Mouse (Mus musculus): ENCODE results near the gene Gm10972. TPM values are rescaled to one million over a fixed set of nuclear protein-coding genes. Genes with fewer than 3 reads are reported as not detected.
"Not testable (repeated sequence)": the region's sequence is repeated elsewhere in the genome, so short reads cannot be mapped to it uniquely, and the experiment has no call there.

Gene Gm10972
- polyA plus RNA-seq, 1 experiment: not detected

DNA sequence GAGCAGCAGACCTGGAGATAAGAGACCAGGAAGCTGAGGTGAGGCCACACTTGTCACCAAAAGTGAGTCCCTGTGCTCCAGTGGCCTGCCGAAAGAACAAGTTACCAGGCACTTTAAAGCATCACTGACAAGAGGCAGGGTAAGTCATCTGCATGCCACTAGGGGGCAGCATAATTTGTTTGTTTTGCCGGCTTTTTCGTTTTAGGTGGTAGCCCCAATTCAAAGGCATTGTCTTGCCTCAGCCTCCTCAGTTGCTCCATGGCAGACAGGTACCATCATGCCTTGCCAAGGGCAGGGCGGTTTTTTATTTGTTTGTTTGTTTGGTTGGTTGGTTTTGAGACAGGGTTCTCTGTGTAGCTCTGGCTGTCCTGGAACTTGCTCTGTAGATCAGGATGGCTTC lies 26.2 kb upstream of the Gm10972 start:
- Histone ChIP-seq H3K4me1 (ENCODE audit: control insufficient read depth, insufficient read depth, low read length) (no peaks in the 10 kb centered on the region), H3K27ac (ENCODE audit: insufficient read depth, low read length) (no peak overlapping the region), H3K4me3 (ENCODE audit: insufficient read depth, low read length) (no peak overlapping the region)
- TF ChIP-seq CTCF (IDR thresholded peaks at IDR 0.05; ENCODE audit: extremely low read depth, insufficient read depth, low read length): peak; percentile 56
- no peak for TF ChIP-seq POLR2A (IDR thresholded peaks at IDR 0.05; ENCODE audit: extremely low read depth, insufficient read depth, low read length)

DNA sequence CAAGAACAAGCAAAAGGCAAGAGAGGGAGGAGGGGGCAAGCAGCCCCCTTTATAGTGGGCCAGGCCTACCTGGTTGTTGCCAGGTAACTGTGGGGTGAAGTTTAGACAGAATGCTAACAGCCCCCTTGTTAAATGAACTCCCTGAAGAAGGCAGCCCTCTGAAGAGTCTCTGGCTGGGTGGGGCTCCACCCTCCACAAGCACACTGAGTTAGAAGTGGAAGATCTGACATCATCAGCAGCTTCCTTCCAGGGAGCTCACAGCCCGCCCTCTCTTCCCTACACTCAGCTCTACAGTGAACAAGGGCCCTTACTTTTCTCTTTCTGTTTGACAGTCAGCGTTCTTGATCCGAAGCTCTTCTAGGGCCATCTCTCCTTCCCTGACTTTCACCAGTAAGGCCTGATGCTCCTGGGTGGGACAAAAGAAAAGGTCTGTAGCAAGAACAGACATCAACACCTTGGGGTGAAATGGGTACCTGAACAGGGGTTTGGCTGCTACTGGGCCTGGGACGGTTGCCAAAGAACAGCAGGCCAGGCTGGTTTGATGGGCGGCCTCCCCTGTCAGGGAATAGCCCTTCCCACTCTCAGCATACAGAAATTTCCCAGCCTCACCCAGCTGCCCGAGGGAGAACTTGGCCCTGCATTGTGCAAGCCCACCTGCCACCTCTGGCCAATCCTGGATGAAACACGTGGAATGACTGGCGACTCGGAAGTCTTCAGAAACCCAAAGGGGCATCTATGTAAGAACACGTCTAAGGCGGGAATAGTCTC lies 21.0 kb upstream of the Gm10972 start:
- H3K27ac ChIP-seq (ENCODE audit: insufficient read depth, low read length): no peak overlapping the region
- no peak overlapping the region for H3K4me3 ChIP-seq (ENCODE audit: insufficient read depth, low read length)
- TF ChIP-seq CTCF (IDR thresholded peaks at IDR 0.05; ENCODE audit: extremely low read depth, insufficient read depth, low read length) (no peak), POLR2A (IDR thresholded peaks at IDR 0.05; ENCODE audit: extremely low read depth, insufficient read depth, low read length) (no peak)
- H3K4me1 ChIP-seq (ENCODE audit: control insufficient read depth, insufficient read depth, low read length): no peaks in the 10 kb centered on the region

DNA sequence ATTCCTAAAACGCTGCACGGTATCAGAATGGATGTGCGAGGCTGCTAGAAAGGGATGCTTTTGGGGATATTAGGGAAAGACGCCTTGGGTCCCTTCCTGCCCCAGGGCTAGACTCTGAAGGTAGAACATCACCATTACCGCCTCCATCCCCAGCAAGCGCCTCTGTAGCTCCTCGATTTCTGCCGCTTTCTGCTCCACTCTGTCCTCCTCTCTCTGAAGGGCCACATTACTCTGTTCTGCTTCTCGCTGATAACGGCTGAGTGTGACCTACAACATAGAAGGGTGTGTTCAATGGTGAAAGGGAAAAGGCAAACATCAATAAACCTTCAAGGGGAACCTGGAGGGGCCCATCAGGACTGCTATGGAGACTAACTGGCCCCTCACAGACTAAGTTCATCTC lies 20.4 kb upstream of the Gm10972 start:
- TF ChIP-seq POLR2A (IDR thresholded peaks at IDR 0.05; ENCODE audit: extremely low read depth, insufficient read depth, low read length) (no peak), CTCF (IDR thresholded peaks at IDR 0.05; ENCODE audit: extremely low read depth, insufficient read depth, low read length) (no peak)
- Histone ChIP-seq H3K4me1 (ENCODE audit: control insufficient read depth, insufficient read depth, low read length) (no peaks in the 10 kb centered on the region), H3K4me3 (ENCODE audit: insufficient read depth, low read length) (no peak overlapping the region), H3K27ac (ENCODE audit: insufficient read depth, low read length) (no peak overlapping the region)

DNA sequence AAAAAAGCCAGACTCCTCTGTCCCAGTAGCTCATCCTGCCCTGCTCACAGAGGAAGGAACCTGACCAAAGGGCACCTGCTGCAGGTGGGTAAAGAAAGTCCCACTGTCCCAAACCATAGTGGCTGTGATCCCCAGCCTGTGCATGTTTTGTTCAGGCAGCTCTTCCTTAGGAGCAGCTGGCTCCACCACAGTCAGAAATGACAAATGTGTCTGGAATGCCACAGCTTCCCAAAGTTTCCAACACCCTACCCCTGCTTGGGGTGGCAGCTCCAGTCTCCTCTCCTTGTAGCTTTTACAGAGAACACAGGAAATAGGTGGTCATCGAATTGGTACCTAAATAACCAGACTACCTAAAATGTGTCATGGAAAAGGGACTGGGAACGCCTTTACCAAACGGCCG lies 18.6 kb upstream of the Gm10972 start:
- Histone ChIP-seq H3K4me3 (ENCODE audit: insufficient read depth, low read length) (no peak overlapping the region), H3K27ac (ENCODE audit: insufficient read depth, low read length) (no peak overlapping the region), H3K4me1 (ENCODE audit: control insufficient read depth, insufficient read depth, low read length) (no peaks in the 10 kb centered on the region)
- TF ChIP-seq CTCF (IDR thresholded peaks at IDR 0.05; ENCODE audit: extremely low read depth, insufficient read depth, low read length) (no peak), POLR2A (IDR thresholded peaks at IDR 0.05; ENCODE audit: extremely low read depth, insufficient read depth, low read length) (no peak)

DNA sequence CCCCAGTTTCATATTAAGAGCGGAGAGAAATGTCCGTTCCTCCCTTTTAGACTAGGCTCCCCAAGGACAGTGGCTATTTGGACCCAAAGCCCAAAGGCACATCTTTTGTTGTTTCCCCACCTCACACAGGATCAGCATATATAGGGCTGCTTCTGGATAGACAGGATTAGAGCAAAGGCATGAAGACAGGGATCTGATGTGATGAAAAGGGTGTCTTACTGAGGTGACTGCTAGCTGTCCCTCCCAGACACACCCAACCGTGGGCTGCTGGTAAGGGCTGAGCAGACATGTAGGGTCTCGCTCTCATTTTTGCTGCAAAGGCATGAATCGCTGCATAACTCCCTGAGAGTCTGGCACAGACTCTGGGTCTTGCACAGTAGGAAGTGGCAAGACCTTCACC lies 14.2 kb upstream of the Gm10972 start:
- H3K27ac ChIP-seq (ENCODE audit: insufficient read depth, low read length): no peak overlapping the region
- H3K4me3 ChIP-seq (ENCODE audit: insufficient read depth, low read length): no peak overlapping the region
- TF ChIP-seq CTCF (IDR thresholded peaks at IDR 0.05; ENCODE audit: extremely low read depth, insufficient read depth, low read length): no peak
- no peak for TF ChIP-seq POLR2A (IDR thresholded peaks at IDR 0.05; ENCODE audit: extremely low read depth, insufficient read depth, low read length)
- no peaks in the 10 kb centered on the region for H3K4me1 ChIP-seq (ENCODE audit: control insufficient read depth, insufficient read depth, low read length)

DNA sequence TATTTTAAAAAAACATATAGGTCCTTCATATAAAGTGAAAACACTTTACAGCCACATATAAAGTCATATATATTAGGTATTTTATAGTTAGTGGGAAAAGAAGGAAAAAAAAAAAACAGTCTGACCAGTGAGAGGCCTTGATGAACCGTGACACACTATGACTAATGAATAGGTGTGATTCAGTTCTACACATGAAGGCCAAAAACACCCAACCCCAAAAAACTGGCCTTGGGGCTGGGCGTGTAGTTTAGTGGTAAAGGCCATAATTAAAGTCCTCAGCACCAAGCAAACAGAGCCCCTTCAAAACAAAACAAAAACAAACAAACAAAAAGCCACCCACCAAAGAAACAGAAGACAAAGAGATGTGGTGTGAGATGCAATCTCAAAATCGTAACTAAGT lies 13.0 kb upstream of the Gm10972 start:
- Histone ChIP-seq H3K4me3 (ENCODE audit: insufficient read depth, low read length) (no peak overlapping the region), H3K27ac (ENCODE audit: insufficient read depth, low read length) (no peak overlapping the region), H3K4me1 (ENCODE audit: control insufficient read depth, insufficient read depth, low read length) (no peaks in the 10 kb centered on the region)
- TF ChIP-seq POLR2A (IDR thresholded peaks at IDR 0.05; ENCODE audit: extremely low read depth, insufficient read depth, low read length) (no peak), CTCF (IDR thresholded peaks at IDR 0.05; ENCODE audit: extremely low read depth, insufficient read depth, low read length) (no peak)

DNA sequence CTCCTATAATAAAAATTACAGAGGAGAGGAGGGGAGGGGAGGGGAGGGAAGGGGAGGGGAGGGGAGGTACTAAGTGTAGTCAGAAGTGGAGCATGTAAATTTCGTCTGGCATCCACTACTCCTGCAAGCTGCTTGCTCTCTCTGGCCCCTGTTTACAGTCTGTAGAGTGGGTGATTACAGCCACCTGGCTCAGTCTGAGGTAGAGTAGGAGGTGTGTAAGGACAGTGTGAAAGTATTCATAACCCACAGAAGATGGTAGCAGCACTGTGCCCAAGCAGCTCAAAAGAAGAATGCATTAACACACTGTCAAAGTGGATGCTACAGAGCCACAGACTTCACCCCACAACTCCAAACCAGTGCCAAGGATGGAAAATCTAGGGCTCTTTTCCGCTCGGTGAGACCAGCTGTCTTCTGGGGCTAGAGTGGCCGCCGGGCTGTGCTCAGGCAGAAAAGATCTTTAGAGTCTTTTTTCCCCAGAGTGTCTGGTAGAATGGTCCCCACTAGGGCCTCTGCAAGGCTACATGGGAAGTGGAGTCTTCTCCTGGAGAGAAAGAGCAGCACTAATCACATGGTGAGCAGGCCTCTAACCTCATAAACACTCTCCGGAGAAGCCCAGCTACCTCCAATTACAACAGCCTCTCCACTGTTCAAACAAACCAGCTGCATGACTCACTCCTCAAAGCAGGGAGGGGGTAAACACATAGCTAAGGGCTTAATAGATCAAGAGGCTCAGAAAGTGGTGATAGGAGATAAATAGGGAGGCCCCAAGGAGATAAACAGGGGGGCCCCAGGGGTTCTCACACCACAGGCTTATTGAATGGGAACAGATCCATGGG lies 6.1 kb downstream of the Gm10972 start:
- H3K27ac ChIP-seq (ENCODE audit: insufficient read depth, low read length): no peak overlapping the region
- TF ChIP-seq POLR2A (IDR thresholded peaks at IDR 0.05; ENCODE audit: extremely low read depth, insufficient read depth, low read length): no peak
- TF ChIP-seq CTCF (IDR thresholded peaks at IDR 0.05; ENCODE audit: extremely low read depth, insufficient read depth, low read length): no peak
- no peak overlapping the region for H3K4me3 ChIP-seq (ENCODE audit: insufficient read depth, low read length)
- no peaks in the 10 kb centered on the region for H3K4me1 ChIP-seq (ENCODE audit: control insufficient read depth, insufficient read depth, low read length)

DNA sequence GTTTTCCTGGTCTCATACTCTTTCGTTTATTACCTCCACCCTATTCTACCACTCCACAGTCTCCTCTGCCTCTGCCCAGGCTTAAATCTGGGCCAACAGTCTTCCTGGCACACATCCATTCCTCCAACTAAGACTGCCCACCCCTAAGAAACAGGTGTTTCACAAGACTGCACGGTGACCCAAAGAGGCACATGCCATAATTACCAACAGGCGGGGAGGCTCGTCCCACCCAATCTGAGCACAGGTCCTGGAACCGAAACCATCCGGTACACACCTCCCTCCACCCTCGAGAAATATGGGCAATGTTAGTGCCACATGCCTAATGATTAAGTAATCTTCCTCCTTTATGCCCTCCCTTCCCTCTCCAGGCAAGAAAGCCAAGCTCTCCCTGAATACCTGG lies 7.5 kb downstream of the Gm10972 start:
- H3K4me1 ChIP-seq (ENCODE audit: control insufficient read depth, insufficient read depth, low read length): no peaks in the 10 kb centered on the region
- no peak overlapping the region for H3K27ac ChIP-seq (ENCODE audit: insufficient read depth, low read length)
- TF ChIP-seq CTCF (IDR thresholded peaks at IDR 0.05; ENCODE audit: extremely low read depth, insufficient read depth, low read length) (no peak), POLR2A (IDR thresholded peaks at IDR 0.05; ENCODE audit: extremely low read depth, insufficient read depth, low read length) (no peak)
- no peak overlapping the region for H3K4me3 ChIP-seq (ENCODE audit: insufficient read depth, low read length)

DNA sequence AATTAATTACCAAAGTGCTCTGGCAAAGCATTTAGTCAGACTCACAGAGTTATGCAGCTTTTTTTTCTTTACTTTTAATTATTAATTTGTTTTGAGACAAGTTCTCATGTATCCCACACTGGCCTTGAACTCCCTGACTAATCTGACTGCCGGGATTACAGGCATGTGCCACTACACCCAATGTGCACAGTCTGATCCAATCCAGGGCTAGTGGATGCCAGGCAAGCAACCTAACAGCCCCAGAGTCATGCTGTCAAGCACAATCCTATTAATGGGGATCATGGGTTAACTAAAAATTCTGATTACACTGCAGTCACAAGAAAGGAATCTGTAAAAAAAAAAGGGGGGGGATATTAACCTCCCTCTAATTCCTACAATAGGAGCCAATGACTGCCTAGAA lies 11.1 kb downstream of the Gm10972 start:
- not testable (repeated sequence) for H3K4me3 ChIP-seq (ENCODE audit: insufficient read depth, low read length); H3K27ac ChIP-seq (ENCODE audit: insufficient read depth, low read length); H3K4me1 ChIP-seq (ENCODE audit: control insufficient read depth, insufficient read depth, low read length)

DNA sequence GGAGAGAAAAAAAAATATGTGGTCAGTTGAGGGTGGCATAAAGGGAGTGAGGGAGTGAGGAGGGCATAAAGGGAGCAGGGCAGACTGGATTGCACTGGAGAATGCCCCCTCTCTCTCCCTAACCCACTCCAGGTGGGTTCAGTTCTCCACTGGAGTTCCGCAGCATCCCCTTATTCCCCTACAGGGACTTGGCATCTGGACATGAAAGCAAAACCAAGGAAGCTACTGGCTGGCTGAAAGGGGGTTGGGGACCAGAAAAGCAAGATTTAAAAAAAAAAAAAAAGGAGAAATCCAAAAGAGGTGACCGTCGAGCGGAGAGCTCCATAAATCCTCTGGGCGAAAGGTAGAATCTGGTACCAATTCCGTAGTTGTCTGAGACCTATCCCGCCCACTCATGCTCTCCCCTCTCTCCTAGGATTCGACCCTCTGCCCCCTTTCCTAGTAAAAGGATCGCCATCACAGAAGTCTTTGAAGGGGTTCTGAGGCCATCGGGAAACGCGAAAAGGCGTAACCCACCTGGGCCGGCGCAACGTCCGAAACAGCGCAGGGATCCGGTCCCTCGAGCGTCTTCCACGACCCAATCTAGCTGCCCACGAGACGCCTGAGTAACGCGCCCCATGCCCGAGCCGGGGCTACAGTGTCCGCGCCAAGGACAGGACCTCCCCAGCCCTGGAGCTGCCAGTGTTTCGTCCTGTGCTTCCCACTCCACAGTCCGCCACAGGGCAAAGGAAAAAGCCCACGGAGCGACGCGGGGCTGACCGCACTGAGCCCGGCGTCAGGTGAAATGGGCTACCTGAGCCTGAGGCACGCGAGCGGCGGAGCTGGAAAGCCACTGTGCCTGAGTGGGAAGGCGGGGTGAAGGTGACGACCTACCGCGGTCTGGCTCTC lies 15.2 kb downstream of the Gm10972 start:
- 0 out of 2 replicates have a peak overlapping the region, but pooled peaks have one; percentile 16 for H3K4me3 ChIP-seq (ENCODE audit: insufficient read depth, low read length)
- H3K27ac ChIP-seq (ENCODE audit: insufficient read depth, low read length); H3K4me1 ChIP-seq (ENCODE audit: control insufficient read depth, insufficient read depth, low read length): not testable (repeated sequence)

DNA sequence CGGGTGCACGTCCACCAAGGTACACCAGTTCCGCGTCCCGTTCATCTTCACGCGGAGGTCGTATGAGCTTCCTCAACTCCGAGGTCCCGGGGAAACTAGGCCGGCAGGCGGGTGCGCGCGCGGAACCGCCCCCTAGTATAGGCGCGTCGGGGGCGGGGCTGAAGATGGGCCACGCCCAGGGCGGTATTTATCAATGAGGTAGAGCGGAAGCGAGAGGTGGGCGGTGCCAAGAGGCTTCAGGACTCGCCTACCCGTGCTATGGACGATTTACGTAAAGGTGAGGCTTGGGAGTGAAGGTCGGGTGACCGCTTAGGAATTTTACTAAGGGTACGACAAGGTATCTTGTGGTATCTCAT lies 15.8 kb downstream of the Gm10972 start, which contains the start of gene Tuft1:
TSS of gene Tuft1 (minus strand) at position 133 of the 356 bp plus-strand sequence.
- H3K4me1 ChIP-seq (ENCODE audit: control insufficient read depth, insufficient read depth, low read length): not testable (repeated sequence)
- 0 out of 2 replicates have a peak within 1 kb of the TSS, but pooled peaks have one; percentile 16 for H3K4me3 ChIP-seq (ENCODE audit: insufficient read depth, low read length)

DNA sequence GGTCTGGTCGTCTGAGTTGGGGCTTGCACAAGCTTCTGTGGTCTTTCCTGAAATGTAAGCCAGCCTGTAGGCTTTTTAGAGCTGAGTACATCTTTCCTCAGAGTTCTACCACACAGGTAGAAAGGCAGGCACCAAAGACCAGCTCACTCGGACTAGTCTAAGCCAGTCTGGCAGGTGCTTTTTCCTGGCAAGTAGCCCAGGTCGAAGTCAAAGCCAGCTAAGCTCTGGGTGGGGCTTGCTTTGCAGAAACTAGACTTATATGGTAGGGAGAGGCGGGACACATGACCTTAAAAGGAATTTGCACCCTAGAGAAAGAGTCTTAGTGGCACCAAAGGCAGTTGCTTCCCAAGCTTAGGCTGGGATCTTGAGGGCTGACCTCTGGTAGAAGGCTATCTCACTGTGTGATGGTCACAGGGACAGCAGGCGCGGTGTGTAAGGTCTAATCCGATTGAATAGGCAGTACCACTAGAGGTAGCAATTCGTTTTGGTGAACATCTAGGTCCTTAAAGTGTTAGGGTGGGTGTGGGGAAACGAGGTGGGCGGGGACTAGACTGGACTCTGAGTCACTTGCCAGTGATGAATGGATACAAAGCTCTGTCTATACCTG lies 16.3 kb downstream of the Gm10972 start:
- 0 out of 2 replicates have a peak overlapping the region, but pooled peaks have one; percentile 2 for H3K4me3 ChIP-seq (ENCODE audit: insufficient read depth, low read length)
- H3K27ac ChIP-seq (ENCODE audit: insufficient read depth, low read length); H3K4me1 ChIP-seq (ENCODE audit: control insufficient read depth, insufficient read depth, low read length): not testable (repeated sequence)

More for the DNA sequence above, 15.8 kb downstream of the Gm10972 start, which contains the start of gene Tuft1:
- H3K27ac ChIP-seq (ENCODE audit: insufficient read depth, low read length): not testable (repeated sequence)

DNA sequence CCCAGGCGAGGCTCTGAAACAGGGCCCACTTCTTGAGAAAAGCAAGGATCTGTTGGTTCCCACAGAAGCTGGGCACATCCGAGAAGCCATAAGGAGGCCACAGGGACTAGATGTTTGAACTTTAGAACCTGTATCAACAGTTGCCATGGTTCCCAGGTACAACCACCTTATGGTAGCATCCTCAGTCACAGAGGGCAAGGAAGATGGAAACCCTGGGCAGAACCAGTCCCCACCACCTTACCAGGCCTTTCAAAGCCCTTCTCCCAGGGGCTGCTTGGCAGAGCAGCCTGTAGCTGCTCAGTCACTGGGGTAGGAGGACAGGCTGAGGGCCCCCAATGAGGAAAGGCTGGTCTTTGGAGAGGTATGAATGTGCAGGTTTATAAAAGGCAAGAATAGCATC lies 17.9 kb downstream of the Gm10972 start:
- H3K4me3 ChIP-seq (ENCODE audit: insufficient read depth, low read length); H3K27ac ChIP-seq (ENCODE audit: insufficient read depth, low read length); H3K4me1 ChIP-seq (ENCODE audit: control insufficient read depth, insufficient read depth, low read length): not testable (repeated sequence)

Measured in cortical plate, adult 2 months (tissue).